Mouse (Mus musculus): ENCODE measurements at regions not wholly inside any gene's neighbourhood (a gene's known extent, or its start where the extent isn't known, plus 50 kb on each side); places are given as distances from the start of the nearest gene placed in this dataset.

DNA sequence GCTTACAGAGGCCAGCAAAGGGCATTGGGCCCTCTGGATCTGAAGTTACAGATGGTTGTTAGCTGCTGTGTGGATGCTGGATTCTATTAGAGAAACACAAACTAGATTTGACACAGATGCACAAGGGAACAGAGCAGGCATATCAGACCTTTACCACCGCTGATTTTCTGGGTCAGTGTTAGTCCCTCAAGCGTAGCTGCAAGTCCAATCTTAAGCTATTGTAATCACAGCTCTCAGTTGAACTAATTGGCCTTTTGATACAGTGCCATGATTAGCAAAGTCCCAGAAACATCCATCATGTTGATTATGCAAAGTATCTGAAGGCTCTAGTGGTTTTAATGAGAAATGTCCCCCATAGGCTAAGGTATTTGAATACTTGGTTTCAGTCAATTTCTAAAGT lies 54.2 kb upstream of the Plppr5 start:
- no peak for ATAC-seq (ENCODE audit: low FRiP score)

DNA sequence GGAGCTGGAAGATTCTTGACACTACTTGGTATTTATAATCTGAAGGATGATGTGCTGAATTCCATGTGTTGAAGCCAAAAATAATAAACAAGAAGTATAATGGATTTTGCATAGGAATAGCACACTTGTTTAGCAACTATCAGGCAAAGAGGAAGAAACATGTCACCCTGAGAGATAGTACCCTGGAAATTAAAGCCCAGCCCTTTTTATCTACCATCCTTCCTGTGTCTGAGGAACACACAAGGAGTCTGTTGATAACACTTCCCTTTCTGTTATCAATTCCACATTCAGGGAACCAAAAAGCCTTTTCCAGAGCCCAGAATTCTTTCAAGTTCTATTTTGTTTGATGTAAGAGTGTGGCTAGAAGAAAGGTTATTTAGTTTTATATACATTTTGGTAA lies 66.5 kb upstream of the Plppr5 start:
- Histone ChIP-seq H3K4me1 (no peaks in the 10 kb centered on the region), H3K9ac (no peak overlapping the region), H3K9me3 (no peaks in the 10 kb centered on the region), H3K4me2 (no peak overlapping the region), H3K36me3 (replicated peaks) (no peaks in the 10 kb centered on the region), H3K4me3 (replicated peaks) (no peak overlapping the region), H3K27me3 (no peaks in the 10 kb centered on the region), H3K27ac (no peak overlapping the region)
- no peak for ATAC-seq (ENCODE audit: low FRiP score)

More for the DNA sequence above, 54.2 kb upstream of the Plppr5 start:
- Histone ChIP-seq H3K27ac (no peak overlapping the region), H3K4me1 (no peaks in the 10 kb centered on the region), H3K27me3 (no peaks in the 10 kb centered on the region), H3K4me3 (replicated peaks) (no peak overlapping the region), H3K36me3 (replicated peaks) (no peaks in the 10 kb centered on the region), H3K4me2 (no peak overlapping the region), H3K9me3 (no peaks in the 10 kb centered on the region), H3K9ac (no peak overlapping the region)
- 59% methylated on average over 2 of the region's 2 CpGs for WGBS

DNA sequence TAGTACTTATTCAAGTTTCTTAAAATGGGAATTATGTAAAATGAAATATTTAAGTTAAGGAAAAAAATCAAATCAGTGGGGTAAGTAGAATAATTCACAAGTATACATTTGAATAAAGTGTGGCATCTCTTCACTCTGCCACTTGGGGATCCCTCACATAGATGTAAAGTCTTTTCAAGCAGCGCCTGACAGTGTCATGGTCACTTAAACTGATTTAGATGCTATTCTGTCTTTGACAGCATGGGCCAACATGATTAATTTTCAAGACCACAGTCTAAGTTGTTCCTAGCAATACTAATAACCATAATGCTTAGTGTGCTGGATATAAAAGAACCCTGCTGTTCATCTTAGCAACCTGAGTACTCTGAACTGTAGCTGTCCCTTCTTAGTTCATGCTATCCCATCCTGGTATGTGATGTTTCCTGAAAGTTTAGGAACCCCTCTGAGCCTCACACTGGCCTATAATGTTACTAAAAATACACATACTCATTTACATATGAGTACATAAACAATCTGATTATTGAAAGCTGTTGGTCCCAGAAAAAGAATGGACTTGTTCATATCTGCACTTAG lies 68.4 kb upstream of the Plppr5 start:
- ATAC-seq (ENCODE audit: low FRiP score), result no peak
- no peak overlapping the region for H3K4me3 ChIP-seq (replicated peaks)
- H3K27me3 ChIP-seq, result no peaks in the 10 kb centered on the region
- no peaks in the 10 kb centered on the region for H3K4me1 ChIP-seq
- H3K9ac ChIP-seq, result no peak overlapping the region
- no peak overlapping the region for H3K4me2 ChIP-seq
- no peaks in the 10 kb centered on the region for H3K36me3 ChIP-seq (replicated peaks)
- H3K9me3 ChIP-seq, result no peaks in the 10 kb centered on the region
- no peak overlapping the region for H3K27ac ChIP-seq
- WGBS, result 81% methylated on average over 1 of the region's 1 CpGs

DNA sequence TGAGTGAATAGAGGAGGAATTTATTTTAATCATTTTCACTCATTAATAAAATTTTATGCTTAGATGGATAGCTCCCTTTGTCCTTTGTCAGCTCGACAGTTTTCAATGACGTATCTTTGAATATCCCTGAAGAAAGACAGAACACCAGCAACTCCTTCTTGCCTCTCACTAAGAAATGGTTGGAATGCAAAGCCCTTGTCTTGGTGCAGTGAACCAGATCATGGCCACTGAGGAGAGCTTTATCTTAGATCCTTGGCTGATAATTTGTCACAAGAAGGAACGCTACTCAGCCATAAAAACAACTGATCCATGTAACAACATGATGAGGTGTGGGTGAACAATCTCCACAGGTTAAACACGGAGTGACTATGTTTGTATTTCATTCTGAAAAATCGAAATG lies 73.5 kb upstream of the Plppr5 start:
- no peak overlapping the region for H3K4me2 ChIP-seq
- no peak overlapping the region for H3K4me3 ChIP-seq (replicated peaks)
- H3K36me3 ChIP-seq (replicated peaks), result no peaks in the 10 kb centered on the region
- H3K9ac ChIP-seq, result no peak overlapping the region
- WGBS, result 18% methylated on average over 5 of the region's 5 CpGs
- no peaks in the 10 kb centered on the region for H3K27me3 ChIP-seq
- ATAC-seq (ENCODE audit: low FRiP score), result no peak
- no peaks in the 10 kb centered on the region for H3K9me3 ChIP-seq
- no peaks in the 10 kb centered on the region for H3K4me1 ChIP-seq
- H3K27ac ChIP-seq, result no peak overlapping the region

DNA sequence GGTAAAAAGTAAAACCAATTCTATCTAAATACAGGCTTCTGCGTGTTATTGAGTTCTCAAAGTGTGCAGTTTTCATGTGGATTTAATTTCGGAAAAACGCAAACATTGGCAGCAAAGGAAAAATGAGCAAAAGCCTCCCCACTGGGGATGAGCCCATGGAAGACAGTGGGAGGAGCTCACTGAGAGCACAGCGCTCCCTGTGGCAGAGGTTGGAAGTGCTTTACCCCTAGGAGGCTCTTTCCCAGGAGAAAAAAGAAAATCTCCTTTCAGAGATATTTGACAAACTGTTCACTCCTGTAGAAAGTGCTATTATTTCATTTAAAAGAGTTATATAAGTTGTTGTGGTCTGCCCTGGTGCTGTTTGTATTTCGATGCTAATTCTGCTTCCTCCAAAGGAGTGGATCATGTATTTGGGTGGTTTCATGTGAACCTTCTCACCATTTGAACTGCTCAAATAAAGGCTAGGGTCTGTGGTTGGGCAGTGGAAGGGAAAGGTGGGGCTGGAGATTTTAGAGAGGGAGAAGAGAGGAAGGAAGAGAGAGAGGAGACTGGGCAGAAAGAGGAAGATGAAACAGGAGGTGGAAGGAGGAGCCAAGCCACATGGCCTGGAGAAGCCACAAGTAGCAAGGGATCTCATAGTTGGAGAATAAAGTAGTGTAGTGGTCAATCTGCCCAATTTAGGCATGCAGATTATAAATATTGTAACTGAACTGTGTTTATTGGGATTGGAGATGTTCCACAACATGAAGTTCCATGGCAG lies 76.3 kb upstream of the Plppr5 start:
- no peaks in the 10 kb centered on the region for H3K27me3 ChIP-seq
- 84% methylated on average over 5 of the region's 5 CpGs for WGBS

DNA sequence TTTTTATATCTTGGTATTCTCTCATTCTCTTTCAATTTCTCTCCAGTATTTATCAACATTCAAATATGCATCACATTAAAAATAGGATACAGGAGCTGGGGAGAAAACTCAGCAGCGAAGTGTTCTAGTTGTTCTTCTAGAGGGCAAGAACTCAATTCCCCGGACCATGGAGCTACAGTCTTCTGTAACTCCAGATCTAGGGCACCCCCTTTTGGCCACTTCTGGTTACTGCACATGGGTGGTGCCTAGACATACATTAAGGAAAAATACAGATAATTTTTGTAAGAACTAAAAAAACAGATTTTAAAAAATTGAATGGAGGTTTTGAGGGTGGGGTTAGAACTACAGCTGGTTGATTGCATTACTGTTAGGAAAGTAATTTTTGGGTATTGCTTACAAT lies 80.5 kb upstream of the Plppr5 start:
- H3K4me2 ChIP-seq, result no peak overlapping the region
- H3K9ac ChIP-seq, result no peak overlapping the region
- H3K27ac ChIP-seq, result no peak overlapping the region
- ATAC-seq (ENCODE audit: low FRiP score), result 0 out of 2 replicates have a peak, but pooled peaks have one; percentile 36
- H3K36me3 ChIP-seq (replicated peaks), result no peaks in the 10 kb centered on the region
- H3K4me1 ChIP-seq, result no peaks in the 10 kb centered on the region
- H3K4me3 ChIP-seq (replicated peaks), result no peak overlapping the region
- WGBS, result 65% methylated on average over 2 of the region's 2 CpGs
- H3K27me3 ChIP-seq, result no peaks in the 10 kb centered on the region
- no peaks in the 10 kb centered on the region for H3K9me3 ChIP-seq

More for the DNA sequence above, 76.3 kb upstream of the Plppr5 start:
- H3K9me3 ChIP-seq, result no peaks in the 10 kb centered on the region
- no peak for ATAC-seq (ENCODE audit: low FRiP score)
- H3K9ac ChIP-seq, result no peak overlapping the region
- H3K4me3 ChIP-seq (replicated peaks), result no peak overlapping the region
- no peaks in the 10 kb centered on the region for H3K4me1 ChIP-seq
- no peak overlapping the region for H3K4me2 ChIP-seq
- H3K27ac ChIP-seq, result no peak overlapping the region
- no peaks in the 10 kb centered on the region for H3K36me3 ChIP-seq (replicated peaks)

DNA sequence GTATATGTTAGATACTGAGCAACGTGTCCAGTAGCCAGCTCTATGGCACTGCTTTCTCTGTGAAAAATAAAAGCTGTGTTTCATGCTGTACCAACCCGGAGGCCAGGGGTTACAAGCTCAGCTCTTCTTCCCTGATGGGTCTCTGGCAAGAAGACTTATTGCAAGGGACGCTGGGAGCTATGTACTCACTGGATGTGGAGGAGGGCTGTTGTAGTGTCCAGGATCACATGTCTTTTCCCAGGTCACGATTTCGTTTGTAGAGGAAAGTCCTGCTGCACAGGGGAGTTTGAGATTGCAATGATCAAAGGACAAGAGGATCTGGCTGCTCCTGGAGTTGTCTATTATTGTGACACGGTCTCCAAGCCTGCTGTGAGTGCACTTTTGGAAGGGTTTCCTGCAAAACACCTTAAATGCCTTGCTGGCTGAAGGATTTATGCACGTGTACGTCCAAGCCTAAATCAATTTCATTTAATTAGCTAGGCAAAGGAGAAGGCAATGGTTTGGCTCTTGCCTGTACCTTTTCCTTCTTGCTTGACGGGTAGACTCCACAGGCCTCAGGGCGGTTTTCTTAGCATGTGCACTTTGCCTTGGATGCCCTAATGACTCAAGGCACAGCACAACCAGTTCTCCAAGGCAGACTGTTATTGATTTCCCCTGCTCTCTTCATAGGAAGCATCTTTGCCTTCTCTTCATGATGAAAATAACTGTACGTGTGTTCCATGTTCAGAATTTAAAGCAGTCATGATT lies 87.2 kb upstream of the Plppr5 start:
- Histone ChIP-seq H3K27ac (no peak overlapping the region), H3K9me3 (no peaks in the 10 kb centered on the region), H3K4me3 (replicated peaks) (no peak overlapping the region), H3K36me3 (replicated peaks) (no peaks in the 10 kb centered on the region), H3K4me1 (no peaks in the 10 kb centered on the region), H3K9ac (no peak overlapping the region), H3K27me3 (no peaks in the 10 kb centered on the region), H3K4me2 (no peak overlapping the region)
- no peak for ATAC-seq (ENCODE audit: low FRiP score)
- 83% methylated on average over 11 of the region's 11 CpGs for WGBS

DNA sequence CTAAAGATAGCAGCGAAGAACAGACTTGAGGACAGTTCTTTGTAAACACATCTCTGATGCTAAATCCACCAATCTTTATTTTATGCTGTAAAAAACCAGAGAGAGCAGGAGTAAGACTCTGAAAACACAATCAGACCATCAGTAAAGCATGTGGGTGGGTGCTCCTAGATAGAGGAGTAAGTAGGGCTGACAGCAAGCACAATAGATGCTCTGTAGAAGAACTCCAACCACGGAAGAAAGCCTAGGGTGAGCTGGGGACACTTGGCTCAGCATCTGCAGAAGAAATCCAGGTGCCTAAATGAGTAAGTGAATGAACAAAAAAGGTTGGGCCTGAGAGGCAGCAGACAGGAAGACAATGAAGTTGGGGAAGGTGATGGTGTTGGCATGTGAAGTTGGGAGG lies 88.3 kb upstream of the Plppr5 start:
- no peak for ATAC-seq (ENCODE audit: low FRiP score)
- H3K27ac ChIP-seq, result no peak overlapping the region
- no peak overlapping the region for H3K4me3 ChIP-seq (replicated peaks)
- H3K27me3 ChIP-seq, result no peaks in the 10 kb centered on the region
- no peaks in the 10 kb centered on the region for H3K4me1 ChIP-seq
- H3K36me3 ChIP-seq (replicated peaks), result no peaks in the 10 kb centered on the region
- H3K9ac ChIP-seq, result no peak overlapping the region
- H3K4me2 ChIP-seq, result no peak overlapping the region
- H3K9me3 ChIP-seq, result no peaks in the 10 kb centered on the region
- WGBS, result 84% methylated on average over 2 of the region's 2 CpGs

DNA sequence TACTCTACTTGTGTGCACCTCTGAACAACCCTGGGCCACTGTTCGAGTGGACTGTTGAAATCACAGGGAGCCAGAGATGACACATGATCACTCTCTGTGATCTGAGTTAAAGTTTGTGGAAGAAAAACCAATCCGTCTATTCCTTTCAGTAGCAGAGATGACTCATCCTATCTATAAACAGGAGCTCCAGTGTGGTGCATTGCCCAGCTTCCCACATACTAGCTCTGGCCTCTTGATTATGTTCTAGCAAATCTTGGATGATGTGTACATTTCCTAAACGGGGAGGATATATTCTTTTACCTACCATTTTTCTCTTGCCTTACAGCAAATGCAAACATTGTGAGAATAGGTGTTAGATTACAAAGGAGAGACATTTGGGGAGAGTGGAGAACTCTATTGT lies 94.5 kb upstream of the Plppr5 start:
- no peak overlapping the region for H3K4me3 ChIP-seq (replicated peaks)
- H3K9me3 ChIP-seq, result no peaks in the 10 kb centered on the region
- H3K9ac ChIP-seq, result no peak overlapping the region
- H3K4me1 ChIP-seq, result no peaks in the 10 kb centered on the region
- H3K36me3 ChIP-seq (replicated peaks), result no peaks in the 10 kb centered on the region
- H3K4me2 ChIP-seq, result no peak overlapping the region
- WGBS, result 83% methylated on average over 3 of the region's 3 CpGs
- no peak for ATAC-seq (ENCODE audit: low FRiP score)
- no peaks in the 10 kb centered on the region for H3K27me3 ChIP-seq
- H3K27ac ChIP-seq, result no peak overlapping the region

DNA sequence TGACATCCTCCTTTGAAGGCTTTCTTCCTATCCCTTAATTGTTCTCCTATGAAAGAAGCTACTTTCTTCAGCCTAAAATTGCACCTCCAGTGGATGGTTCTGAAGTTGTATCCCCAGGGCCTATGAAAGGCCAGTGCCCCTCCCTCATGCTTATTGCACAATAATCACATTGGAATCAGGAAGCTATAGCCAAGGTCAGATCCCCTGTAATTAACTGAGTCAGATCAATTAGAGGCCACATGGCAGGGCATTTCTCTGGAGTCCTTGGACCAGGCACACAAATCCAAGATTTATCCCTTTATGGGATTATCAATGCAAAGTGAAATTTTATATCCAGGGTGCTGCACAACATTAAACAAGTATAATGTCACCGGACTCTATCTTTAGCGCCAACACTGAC lies 98.8 kb upstream of the Plppr4 start:
- ATAC-seq (ENCODE audit: low FRiP score), result no peak
- Histone ChIP-seq H3K27me3 (no peaks in the 10 kb centered on the region), H3K9me3 (no peaks in the 10 kb centered on the region), H3K9ac (no peak overlapping the region), H3K4me1 (no peaks in the 10 kb centered on the region), H3K4me2 (no peak overlapping the region), H3K27ac (no peak overlapping the region), H3K36me3 (replicated peaks) (no peaks in the 10 kb centered on the region), H3K4me3 (replicated peaks) (no peak overlapping the region)
- WGBS, result 81% methylated on average over 2 of the region's 2 CpGs

DNA sequence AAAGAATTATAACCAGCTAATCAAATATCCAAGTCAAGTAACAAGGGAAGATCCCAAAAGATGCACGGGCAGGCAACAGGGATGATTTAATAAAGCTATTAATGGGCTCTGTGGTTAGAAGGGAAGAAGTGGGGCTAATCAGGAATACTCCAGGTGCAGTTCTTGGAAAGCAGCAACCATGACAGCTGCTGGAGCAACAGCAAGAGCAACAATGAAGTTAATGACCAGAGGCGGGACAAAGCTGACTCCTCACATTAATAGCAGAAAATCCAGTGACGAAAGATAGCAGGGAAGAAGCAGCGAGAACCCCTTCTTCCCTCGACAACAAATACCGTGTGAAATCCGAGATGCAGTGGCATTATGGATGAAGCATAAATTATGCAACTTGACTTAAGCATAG lies 89.9 kb upstream of the Plppr4 start:
- WGBS, result 79% methylated on average over 7 of the region's 7 CpGs
- no peak for ATAC-seq (ENCODE audit: low FRiP score)
- no peaks in the 10 kb centered on the region for H3K4me1 ChIP-seq
- H3K36me3 ChIP-seq (replicated peaks), result no peaks in the 10 kb centered on the region
- H3K27ac ChIP-seq, result no peak overlapping the region
- H3K4me3 ChIP-seq (replicated peaks), result no peak overlapping the region
- no peak overlapping the region for H3K4me2 ChIP-seq
- no peak overlapping the region for H3K9ac ChIP-seq
- no peaks in the 10 kb centered on the region for H3K9me3 ChIP-seq
- no peaks in the 10 kb centered on the region for H3K27me3 ChIP-seq

DNA sequence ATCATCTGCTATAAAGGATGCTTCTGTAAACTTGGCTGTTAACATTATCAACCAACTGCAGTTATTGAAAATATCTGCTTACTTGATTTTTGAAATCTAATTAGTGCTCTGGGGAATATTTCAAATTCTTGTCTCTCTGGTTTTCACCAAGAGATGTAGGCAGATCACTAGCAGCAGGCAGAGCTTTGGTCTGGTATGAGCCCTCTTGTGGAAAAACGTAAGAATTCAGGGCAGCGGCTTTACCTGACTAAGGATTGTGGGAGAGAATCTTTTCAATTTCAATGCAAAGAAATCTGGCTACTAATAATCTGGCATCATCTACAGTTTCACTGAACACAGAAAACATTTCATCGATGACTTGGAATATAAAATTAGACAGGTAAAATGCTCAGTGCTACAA lies 81.2 kb upstream of the Plppr4 start:
- WGBS, result 74% methylated on average over 3 of the region's 3 CpGs
- ATAC-seq (ENCODE audit: low FRiP score), result no peak

DNA sequence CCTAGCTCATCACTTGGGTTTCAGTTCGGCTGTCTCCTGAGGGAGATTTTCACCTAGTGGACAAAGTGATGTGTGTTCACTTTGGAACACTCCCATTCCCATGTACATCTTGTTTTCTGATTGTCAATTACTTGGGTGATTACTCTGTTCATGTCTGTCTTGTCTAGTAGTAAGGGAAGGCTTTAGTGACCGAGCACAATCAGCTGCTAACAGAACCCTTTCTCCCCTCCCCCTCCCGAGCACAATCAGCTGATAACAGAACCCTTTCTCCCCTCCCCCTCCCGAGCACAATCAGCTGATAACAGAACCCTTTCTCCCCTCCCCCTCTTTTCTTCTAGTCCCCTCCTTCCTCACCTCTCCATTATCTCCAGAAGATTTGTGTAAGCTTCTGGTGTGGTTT lies 79.6 kb upstream of the Plppr4 start:
- WGBS, result 48% methylated on average over 4 of the region's 4 CpGs
- no peak overlapping the region for H3K4me2 ChIP-seq
- no peak; the same call in 1 of the 2 replicates for ATAC-seq (ENCODE audit: low FRiP score)
- no peak overlapping the region for H3K9ac ChIP-seq
- H3K4me3 ChIP-seq (replicated peaks), result no peak overlapping the region
- H3K27ac ChIP-seq, result no peak overlapping the region
- H3K27me3 ChIP-seq, result no peaks in the 10 kb centered on the region
- H3K9me3 ChIP-seq, result no peaks in the 10 kb centered on the region
- no peaks in the 10 kb centered on the region for H3K4me1 ChIP-seq
- no peaks in the 10 kb centered on the region for H3K36me3 ChIP-seq (replicated peaks)

More for the DNA sequence above, 81.2 kb upstream of the Plppr4 start:
- no peak overlapping the region for H3K4me2 ChIP-seq
- H3K9ac ChIP-seq, result no peak overlapping the region
- no peaks in the 10 kb centered on the region for H3K27me3 ChIP-seq
- no peaks in the 10 kb centered on the region for H3K36me3 ChIP-seq (replicated peaks)
- no peak overlapping the region for H3K27ac ChIP-seq
- no peak overlapping the region for H3K4me3 ChIP-seq (replicated peaks)
- H3K4me1 ChIP-seq, result no peaks in the 10 kb centered on the region
- H3K9me3 ChIP-seq, result no peaks in the 10 kb centered on the region

Measured in forebrain, embryonic 12.5 days (tissue).